Mouse (Mus musculus): ENCODE measurements around the gene Dock4. TPM values are rescaled to one million over a fixed set of nuclear protein-coding genes. Genes with fewer than 3 reads are reported as not detected.

Dock4 gene
- total RNA-seq, 2 experiments from 2014 or later, result 97.3 to 104 TPM

DNA sequence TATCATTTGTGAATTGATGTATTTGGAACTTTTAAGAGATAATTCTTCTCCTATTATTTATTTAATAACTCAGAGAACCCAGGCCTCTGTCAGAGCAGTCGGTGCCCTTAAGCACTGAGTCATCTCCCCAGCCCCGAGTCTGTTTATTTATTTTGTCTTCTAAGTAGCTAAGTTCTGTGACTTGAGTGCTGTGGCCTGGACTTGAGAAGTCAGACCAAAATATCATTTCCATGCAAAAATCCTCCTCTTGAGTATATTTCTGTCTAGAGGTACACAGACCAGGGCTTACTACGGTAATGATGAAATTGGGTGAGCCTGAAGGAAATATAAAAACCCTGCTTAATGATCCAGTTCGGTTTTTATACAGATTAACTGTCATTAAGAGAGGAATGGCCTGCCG is 52.1 kb downstream of the Dock4 start:
- no peak overlapping the region for H3K27ac ChIP-seq
- intact Hi-C loops (cut with DNase I), result no loop called here
- no peak for TF ChIP-seq CTCF (IDR thresholded peaks at IDR 0.05)
- DNase-seq (ENCODE audit: extremely low spot score in 1 of 2, low spot score in 2 of 2), result no peak
- H3K4me3 ChIP-seq, result no peak overlapping the region

DNA sequence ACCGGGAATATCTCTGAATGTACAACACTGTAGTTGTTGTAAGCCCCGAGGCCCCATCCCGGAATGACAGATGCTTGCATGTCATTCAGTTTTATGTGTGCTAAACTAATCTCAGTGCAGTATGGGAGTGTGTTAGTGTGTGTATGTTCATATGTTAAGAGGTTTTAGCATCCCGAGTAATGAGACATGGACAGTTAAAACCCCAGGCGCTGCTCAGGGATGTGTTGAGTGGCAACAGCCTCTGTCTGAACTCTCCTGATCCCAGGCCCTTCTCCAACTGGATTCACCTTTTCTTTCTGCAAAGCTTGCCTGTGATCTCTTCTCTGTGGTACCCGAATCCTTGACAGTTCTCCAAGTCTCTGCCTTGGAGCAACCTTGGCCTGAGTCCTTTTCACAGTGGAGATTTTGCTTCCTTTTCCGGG is 52.5 kb downstream of the Dock4 start:
- no peak overlapping the region for H3K4me3 ChIP-seq
- no peak overlapping the region; the same call in 1 of the 2 replicates for H3K27ac ChIP-seq
- intact Hi-C loops (cut with DNase I), result no loop called here
- no peak for DNase-seq (ENCODE audit: extremely low spot score in 1 of 2, low spot score in 2 of 2)
- TF ChIP-seq CTCF (IDR thresholded peaks at IDR 0.05), result no peak

DNA sequence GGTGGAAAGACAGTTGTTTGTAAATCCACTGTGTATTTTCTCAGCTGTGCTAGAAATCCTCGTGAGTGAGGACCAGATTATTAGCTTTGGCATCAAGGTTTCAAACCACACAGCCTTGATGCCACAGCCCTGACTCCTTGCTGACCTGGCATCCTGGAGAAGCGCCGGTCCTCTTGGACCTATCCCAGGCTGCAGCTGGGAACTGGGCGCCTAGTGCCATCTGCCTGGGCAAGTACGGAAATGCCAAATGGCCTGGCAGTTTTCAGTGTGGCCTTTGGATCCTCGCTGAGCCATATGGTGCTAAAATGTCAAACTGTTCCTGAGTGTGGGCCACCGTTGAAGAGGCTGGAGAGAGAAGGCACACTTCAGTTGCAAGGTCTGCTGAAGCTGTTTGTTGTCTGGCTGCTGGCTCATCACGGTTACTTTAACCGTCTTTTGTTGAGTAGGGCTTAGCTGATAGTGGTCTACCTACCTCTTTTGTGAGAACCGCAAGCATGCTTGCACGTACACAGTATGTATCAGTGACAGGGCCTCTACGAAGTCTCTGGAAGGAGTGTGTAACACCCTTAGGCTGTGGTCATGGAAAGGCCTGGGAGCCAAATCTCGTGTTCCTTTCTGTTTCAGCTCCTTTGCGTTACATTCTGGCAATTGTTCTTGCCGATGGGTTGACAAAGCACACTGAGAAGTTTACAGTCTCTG is 53.3 kb downstream of the Dock4 start:
- intact Hi-C loops (cut with DNase I), result no loop called here
- H3K27ac ChIP-seq, result no peak overlapping the region; the same call in 1 of the 2 replicates
- peak in 1 of 2 experiments; percentile 39 for DNase-seq (ENCODE audit: extremely low spot score in 1 of 2, low spot score in 2 of 2)
- peak; percentile 24 for TF ChIP-seq CTCF (IDR thresholded peaks at IDR 0.05)
- H3K4me3 ChIP-seq, result no peak overlapping the region

DNA sequence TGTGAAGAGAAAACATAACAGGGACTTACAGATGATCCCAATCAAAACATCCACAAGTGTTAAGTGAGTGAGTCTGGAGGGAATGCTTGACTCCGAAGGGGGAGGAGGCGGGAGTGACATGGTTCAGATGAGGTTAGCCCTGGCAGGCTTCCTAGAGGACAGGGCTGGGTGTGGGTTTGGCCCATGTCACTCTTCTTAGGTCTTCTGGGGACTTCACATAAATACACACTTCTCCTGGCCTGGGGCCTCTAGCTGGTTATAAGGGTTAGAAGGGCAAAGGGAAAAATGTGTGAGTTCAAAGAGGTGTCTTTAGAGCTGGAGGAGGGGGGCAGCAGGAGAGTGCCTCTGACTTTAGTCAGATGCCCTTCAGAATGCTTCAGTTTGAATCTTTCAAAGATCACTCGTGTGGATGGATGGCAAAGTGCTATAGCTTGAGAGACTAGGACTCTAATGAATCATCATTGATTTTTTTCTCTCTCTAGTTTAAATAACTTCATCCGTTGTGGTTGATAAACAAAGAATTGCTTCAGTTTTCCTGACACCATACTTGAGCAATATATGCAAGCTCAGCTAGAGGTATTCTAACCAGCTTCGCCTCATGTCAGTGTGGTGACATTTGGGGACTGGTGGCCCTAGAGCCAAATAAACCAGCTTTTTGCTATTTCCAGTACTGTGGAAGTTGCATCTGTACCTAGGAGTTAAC is 54.0 kb downstream of the Dock4 start:
- DNase-seq (ENCODE audit: extremely low spot score in 1 of 2, low spot score in 2 of 2), result no peak
- no peak for TF ChIP-seq CTCF (IDR thresholded peaks at IDR 0.05)
- Histone ChIP-seq H3K27ac (no peak overlapping the region), H3K4me3 (no peak overlapping the region)
- intact Hi-C loops (cut with DNase I), result no loop called here

DNA sequence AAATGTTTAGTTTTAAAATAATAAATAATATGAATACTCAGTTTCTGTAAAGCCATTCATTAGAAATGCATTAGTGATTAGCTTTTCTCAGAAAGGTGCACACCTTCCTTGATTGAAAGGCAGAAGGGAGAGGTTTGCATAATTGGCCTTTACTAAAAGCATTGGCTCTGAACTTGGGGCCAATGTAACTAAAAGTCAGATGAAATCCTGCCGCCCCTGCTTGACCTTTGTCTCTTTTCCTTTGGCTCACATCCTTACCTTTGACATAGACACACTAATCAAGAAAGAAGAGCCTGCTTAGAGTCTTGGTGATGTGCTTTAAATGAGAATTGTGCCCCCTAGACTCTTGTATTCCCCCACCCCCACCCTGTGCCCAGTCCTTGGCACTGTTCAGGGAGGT is 55.4 kb downstream of the Dock4 start:
- no peak for TF ChIP-seq CTCF (IDR thresholded peaks at IDR 0.05)
- Histone ChIP-seq H3K4me3 (no peak overlapping the region), H3K27ac (no peak overlapping the region)
- intact Hi-C loops (cut with DNase I), result no loop called here
- DNase-seq (ENCODE audit: extremely low spot score in 1 of 2, low spot score in 2 of 2), result no peak

DNA sequence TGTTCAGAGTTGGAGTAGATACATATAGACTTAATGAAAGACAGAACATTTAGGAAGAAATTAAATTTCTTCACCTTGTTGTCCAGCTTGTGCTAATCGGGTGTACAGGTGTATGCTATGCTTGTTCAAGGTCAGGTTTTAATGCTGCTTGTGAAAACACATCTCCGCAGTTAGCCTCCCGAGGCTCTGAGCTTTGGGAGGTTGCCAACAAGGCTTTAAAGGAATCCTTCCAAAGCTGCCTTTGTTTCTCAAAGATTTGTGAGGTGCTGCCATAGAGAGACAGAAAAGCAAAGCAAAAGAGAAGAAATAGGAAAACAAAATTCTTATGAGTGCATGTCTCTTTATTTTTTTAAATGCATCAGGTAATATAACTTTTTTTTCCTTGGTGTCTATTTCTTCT is 57.8 kb downstream of the Dock4 start:
- no peak for TF ChIP-seq CTCF (IDR thresholded peaks at IDR 0.05)
- intact Hi-C loops (cut with DNase I), result no loop called here
- no peak for DNase-seq (ENCODE audit: extremely low spot score in 1 of 2, low spot score in 2 of 2)
- Histone ChIP-seq H3K27ac (no peak overlapping the region), H3K4me3 (no peak overlapping the region)

DNA sequence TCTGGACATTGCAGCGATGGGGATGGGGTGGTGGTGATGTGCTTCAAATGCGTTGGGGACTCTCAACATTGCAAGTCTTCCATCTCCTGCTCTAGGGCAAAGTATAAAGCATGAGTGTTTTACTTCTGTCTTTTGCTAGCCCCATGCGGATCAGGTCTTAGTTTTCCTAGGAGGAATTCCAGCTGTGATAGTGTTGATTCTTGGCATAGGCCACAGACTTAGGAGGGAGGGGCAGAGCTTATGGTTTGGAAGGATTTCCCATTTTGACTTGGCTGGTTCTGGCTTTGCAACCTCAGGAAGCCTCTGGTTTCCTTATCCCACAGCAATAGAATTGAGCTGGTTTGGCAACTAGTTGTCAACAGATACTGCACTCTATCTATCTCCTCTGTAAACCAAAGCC is 58.9 kb downstream of the Dock4 start:
- Histone ChIP-seq H3K4me3 (no peak overlapping the region), H3K27ac (no peak overlapping the region)
- TF ChIP-seq CTCF (IDR thresholded peaks at IDR 0.05), result no peak
- no peak for DNase-seq (ENCODE audit: extremely low spot score in 1 of 2, low spot score in 2 of 2)
- intact Hi-C loops (cut with DNase I), result no loop called here

DNA sequence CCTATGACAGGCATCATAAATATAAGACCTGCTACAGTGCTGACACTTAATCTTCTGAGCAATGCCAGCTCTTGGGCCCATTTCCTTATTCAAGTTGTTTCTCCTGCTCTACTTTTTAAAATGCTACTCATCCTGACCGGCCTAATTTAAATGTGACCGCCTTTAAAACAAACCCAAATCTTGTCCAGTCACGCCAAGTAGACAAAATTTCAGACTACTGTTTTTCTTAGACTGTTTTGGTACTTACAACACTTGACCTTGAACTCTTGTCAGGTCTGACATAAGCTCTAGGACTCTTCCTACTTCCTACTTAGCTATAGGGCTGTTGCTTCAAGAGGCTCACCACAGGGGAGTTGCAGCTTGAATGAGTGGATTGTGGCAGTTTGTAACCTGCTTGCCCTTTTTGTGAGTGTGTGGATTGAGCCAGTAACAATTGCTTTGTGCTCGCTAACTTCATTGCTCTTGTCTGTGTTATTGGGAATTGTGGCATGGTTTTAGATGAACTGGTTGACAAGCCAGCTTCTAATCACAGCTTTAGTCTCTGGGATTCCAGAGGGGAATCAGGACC is 62.2 kb downstream of the Dock4 start:
- TF ChIP-seq CTCF (IDR thresholded peaks at IDR 0.05), result no peak
- H3K4me3 ChIP-seq, result no peak overlapping the region
- intact Hi-C loops (cut with DNase I), result no loop called here

DNA sequence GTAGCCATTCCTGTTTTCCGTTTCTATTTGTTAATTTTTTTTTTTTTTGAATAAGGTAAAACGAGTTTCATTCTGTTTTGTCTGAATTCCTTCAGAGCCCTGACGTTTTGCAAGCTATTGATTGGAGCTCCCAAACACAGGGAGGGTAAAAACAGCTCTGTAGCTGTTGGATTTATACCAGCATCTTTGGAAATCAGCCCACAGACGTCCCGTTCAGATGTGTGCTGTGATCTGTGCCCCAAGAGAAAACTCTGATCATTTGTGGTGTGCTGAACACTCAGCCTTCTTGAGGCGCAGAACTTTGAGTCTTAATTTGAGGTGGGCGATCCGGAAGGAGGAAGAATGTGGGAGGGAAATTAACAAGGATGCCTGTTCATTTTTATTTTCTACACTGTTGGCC is 62.7 kb downstream of the Dock4 start:
- Histone ChIP-seq H3K4me3 (no peak overlapping the region), H3K27ac (no peak overlapping the region)
- DNase-seq (ENCODE audit: extremely low spot score in 1 of 2, low spot score in 2 of 2), result no peak
- intact Hi-C loops (cut with DNase I), result no loop called here
- no peak for TF ChIP-seq CTCF (IDR thresholded peaks at IDR 0.05)

More for the DNA sequence above, 62.2 kb downstream of the Dock4 start:
- no peak for DNase-seq (ENCODE audit: extremely low spot score in 1 of 2, low spot score in 2 of 2)
- H3K27ac ChIP-seq, result no peak overlapping the region

DNA sequence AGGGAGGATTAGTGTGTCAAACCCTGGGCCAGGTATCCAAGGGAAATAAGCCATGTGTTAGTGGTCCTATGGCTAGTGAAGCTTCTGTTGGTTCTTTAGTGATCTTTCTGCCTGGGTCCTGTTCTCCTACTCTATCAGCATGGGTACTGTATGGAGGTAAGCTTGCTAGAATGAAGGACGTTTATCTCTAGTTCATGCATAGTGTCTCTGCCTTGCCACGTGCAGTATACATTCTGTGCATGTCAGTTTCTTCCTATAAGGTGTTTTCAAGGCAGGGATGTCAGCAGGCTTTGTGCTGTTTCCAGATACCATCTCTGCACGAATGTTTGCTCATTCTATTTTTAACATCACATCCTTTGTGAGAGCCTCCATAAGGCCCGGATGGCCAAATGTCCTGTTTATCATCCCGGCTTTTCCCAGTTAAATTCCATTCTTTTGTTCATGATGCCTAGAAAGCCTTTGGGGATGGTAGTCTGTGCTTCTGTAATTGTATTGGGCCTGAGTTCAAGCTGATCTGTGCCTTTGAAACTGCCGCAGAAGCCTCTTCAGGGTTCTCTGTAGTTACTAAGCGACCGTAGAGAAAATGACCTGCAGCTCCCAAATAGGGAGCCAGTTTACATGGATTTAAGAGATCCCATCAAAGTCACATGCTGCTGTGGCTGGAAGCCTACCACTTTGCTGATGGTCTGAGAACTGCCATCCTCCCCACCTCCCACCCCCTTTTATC is 66.1 kb downstream of the Dock4 start:
- TF ChIP-seq CTCF (IDR thresholded peaks at IDR 0.05), result no peak
- intact Hi-C loops (cut with DNase I), result no loop called here
- DNase-seq (ENCODE audit: extremely low spot score in 1 of 2, low spot score in 2 of 2), result no peak
- no peak overlapping the region for H3K4me3 ChIP-seq
- no peak overlapping the region for H3K27ac ChIP-seq

DNA sequence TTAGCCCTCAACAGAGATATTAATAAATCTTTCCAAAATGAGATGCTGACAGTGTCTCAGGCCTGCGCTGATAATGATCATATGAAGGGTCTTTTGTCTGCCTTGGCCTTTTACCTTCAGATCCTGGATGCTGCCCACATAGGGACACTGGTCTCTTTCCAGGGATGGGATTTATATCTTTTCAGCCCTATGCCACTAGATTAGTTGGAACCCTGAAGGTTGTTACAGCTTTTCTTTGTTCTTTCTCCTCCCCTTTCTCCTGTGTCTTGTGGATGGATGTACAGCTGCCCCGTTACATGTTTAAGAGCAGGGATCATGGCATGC is 66.6 kb downstream of the Dock4 start:
- no peak for TF ChIP-seq CTCF (IDR thresholded peaks at IDR 0.05)
- DNase-seq (ENCODE audit: extremely low spot score in 1 of 2, low spot score in 2 of 2), result no peak
- no peak overlapping the region for H3K27ac ChIP-seq
- intact Hi-C loops (cut with DNase I), result no loop called here
- H3K4me3 ChIP-seq, result no peak overlapping the region

DNA sequence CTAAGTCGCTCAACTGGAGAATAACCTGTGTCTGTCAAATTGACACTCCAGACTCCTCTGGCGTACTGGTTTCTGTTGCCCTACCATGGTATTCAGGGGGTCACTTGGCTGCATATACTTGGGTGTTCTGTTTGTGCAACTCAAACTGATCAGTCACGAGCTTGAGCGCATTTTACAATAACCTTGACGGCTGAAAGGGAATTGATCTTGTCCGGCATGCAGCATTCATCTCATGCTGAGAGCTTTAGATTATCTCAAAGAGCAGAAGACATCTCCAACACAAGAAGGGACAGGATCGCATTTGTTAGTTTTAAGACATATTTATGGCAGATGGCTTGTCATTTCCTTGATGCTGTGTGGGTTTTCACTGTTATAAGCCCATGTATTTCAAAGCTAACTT is 67.2 kb downstream of the Dock4 start:
- no peak overlapping the region for H3K4me3 ChIP-seq
- intact Hi-C loops (cut with DNase I), result no loop called here
- H3K27ac ChIP-seq, result no peak overlapping the region
- no peak for TF ChIP-seq CTCF (IDR thresholded peaks at IDR 0.05)
- no peak for DNase-seq (ENCODE audit: extremely low spot score in 1 of 2, low spot score in 2 of 2)

Measured in left cerebral cortex, adult 2 months (tissue).